Mouse (Mus musculus): ENCODE measurements around the gene 1520401A03Rik. TPM values are rescaled to one million over a fixed set of nuclear protein-coding genes. Genes with fewer than 3 reads are reported as not detected.

Gene 1520401A03Rik
- polyA plus RNA-seq, 1 experiment = not detected

DNA sequence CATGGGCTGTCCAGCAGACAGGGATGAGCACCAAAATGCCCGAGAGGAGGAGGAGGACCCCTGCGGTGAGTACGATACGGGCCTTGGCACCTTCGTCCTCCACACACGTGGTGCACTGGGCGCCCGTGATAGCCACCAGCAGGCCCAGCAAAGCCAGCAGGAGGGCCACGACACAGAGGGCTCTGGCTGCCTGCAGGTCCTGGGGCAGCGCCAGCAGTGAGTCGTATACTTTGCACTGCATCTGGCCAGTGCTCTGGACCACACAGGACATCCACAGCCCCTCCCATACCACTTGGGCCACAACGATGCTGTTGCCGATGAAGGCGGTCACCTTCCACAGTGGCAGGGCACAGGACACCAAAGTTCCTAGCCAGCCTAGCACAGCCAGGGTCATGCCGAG, 39.4 kb downstream of the 1520401A03Rik start:
- DNase-seq = no peak
- Histone ChIP-seq H3K4me3 (replicated peaks; ENCODE audit: extremely low read depth, low read depth, low read length) (no peak overlapping the region), H3K4me1 (ENCODE audit: control insufficient read depth, insufficient read depth, low read length) (no peaks in the 10 kb centered on the region)
- TF ChIP-seq CTCF (IDR thresholded peaks at IDR 0.05; ENCODE audit: insufficient read depth, low read length) (no peak), POLR2A (IDR thresholded peaks at IDR 0.05; ENCODE audit: borderline replicate concordance, extremely low read depth, low read depth, low read length) (no peak)
- 32% methylated on average over 15 of the region's 15 CpGs for WGBS

DNA sequence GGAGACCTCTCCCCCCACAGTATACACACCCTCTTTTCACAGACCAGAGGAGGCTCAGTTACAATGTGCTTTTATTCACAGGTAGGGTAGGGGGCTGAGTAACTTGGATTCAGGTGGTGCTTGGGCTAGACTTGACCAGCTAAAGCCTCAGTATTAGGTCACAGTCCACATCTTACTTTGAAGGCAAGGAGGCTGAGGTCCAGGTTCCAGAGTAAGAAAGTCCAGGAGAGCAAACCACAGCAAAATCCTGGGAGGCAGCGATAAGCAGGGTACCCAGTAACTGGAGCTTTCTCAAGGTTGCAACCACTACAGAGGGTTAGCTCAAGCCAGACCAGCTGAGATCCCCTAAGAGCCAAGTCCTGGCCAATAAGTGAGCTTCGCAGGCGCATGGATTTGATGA, 40.1 kb downstream of the 1520401A03Rik start:
- H3K4me3 ChIP-seq (replicated peaks; ENCODE audit: extremely low read depth, low read depth, low read length) = no peak overlapping the region
- H3K4me1 ChIP-seq (ENCODE audit: control insufficient read depth, insufficient read depth, low read length) = no peaks in the 10 kb centered on the region
- DNase-seq = no peak
- WGBS = 74% methylated on average over 3 of the region's 3 CpGs
- TF ChIP-seq CTCF (IDR thresholded peaks at IDR 0.05; ENCODE audit: insufficient read depth, low read length) (no peak), POLR2A (IDR thresholded peaks at IDR 0.05; ENCODE audit: borderline replicate concordance, extremely low read depth, low read depth, low read length) (no peak)

DNA sequence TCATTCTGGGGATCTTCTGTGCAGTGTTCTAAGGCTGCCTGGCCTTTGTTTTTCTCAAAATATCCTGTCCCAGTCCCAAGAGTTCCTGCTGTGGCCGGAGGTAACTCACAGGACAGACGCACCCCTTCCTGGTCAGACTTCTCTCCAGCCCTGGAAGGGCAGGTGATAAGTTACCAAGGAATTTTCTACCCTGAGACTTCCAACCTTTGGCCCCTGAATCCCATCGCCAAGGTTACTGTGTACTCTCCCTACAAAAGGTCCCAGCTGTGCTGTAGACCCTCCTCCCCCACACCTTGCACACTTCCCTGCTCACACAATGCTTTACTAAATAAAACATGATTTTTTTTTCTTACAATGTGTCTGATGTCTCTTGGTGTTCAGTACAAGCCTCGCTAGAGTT, 40.5 kb downstream of the 1520401A03Rik start:
- no peak for DNase-seq
- TF ChIP-seq POLR2A (IDR thresholded peaks at IDR 0.05; ENCODE audit: borderline replicate concordance, extremely low read depth, low read depth, low read length) (no peak), CTCF (IDR thresholded peaks at IDR 0.05; ENCODE audit: insufficient read depth, low read length) (no peak)
- no peak overlapping the region for H3K4me3 ChIP-seq (replicated peaks; ENCODE audit: extremely low read depth, low read depth, low read length)
- no peaks in the 10 kb centered on the region for H3K4me1 ChIP-seq (ENCODE audit: control insufficient read depth, insufficient read depth, low read length)
- 44% methylated on average over 4 of the region's 4 CpGs for WGBS

DNA sequence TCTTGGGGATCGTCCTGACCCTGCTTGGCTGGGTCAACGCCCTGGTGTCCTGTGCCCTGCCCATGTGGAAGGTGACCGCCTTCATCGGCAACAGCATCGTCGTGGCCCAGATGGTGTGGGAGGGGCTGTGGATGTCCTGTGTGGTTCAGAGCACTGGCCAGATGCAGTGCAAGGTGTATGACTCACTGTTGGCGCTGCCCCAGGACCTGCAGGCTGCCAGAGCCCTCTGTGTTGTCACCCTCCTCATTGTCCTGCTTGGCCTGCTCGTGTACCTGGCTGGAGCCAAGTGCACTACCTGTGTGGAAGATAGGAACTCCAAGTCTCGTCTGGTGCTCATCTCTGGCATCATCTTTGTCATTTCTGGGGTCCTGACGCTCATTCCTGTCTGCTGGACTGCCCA, 41.5 kb downstream of the 1520401A03Rik start:
- Histone ChIP-seq H3K4me1 (ENCODE audit: control insufficient read depth, insufficient read depth, low read length) (no peaks in the 10 kb centered on the region), H3K4me3 (replicated peaks; ENCODE audit: extremely low read depth, low read depth, low read length) (no peak overlapping the region)
- WGBS = 64% methylated on average over 10 of the region's 10 CpGs
- no peak for TF ChIP-seq CTCF (IDR thresholded peaks at IDR 0.05; ENCODE audit: insufficient read depth, low read length)
- TF ChIP-seq POLR2A (IDR thresholded peaks at IDR 0.05; ENCODE audit: borderline replicate concordance, extremely low read depth, low read depth, low read length) = no peak
- no peak for DNase-seq

DNA sequence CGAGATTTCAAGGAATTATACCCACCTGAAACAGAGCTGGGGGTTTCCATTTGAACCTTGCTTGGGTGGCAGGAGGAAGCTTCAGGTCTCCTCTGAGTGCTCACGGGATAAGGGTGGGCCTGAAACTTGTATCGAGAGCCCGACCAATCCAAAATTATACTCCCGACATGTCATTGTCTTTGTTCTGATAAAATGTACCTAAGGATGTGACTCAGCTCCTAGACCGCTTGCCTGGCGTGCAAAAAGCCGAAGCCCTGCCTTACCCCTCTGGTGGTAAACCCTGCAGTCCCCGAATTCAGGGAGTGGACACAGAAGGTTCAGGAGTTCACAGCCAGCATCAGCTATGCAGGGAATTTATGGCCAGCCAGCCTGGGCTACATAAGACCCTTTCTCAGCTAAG, 42.2 kb downstream of the 1520401A03Rik start:
- TF ChIP-seq CTCF (IDR thresholded peaks at IDR 0.05; ENCODE audit: insufficient read depth, low read length) = no peak
- no peak for TF ChIP-seq POLR2A (IDR thresholded peaks at IDR 0.05; ENCODE audit: borderline replicate concordance, extremely low read depth, low read depth, low read length)
- Histone ChIP-seq H3K4me1 (ENCODE audit: control insufficient read depth, insufficient read depth, low read length) (peaks cover 3% of the 10 kb centered on the region), H3K4me3 (replicated peaks; ENCODE audit: extremely low read depth, low read depth, low read length) (no peak overlapping the region)
- WGBS = 60% methylated on average over 9 of the region's 9 CpGs
- no peak for DNase-seq

DNA sequence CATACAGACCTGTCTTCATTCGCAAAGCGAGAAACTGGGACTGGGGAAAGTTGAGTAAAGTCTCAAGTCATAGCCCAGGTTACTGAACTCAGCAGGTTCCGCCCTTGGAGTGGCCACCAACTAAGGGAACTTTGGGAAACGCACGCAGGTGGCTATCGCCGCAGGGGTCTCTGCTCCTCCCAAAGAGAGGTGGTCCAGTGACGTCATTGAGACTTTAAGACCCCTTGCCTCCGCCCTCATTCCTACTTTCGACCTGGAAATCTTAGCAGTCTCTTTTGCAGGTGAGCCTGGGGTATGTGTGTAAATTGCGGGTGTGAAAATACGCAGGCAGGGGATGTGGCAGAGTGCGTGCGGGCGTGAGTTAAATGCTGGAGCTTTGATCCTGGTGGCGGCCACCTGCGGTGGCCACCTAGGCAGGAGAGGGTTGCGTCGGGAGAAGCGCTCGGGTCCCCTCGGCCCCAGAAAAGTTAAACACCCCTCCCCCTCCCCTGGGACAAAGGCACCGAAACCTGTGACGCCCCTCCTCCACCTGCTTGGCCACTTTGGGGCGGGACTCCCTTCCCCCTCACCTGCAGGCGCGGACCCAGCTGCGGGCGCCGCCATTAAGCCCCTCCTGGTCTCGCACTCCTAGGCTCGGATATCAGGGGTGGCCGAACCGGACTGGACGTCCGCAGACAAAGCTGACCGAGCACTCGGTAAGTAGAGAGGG, 43.3 kb downstream of the 1520401A03Rik start, which contains the start of gene Cldn6:
TSS of gene Cldn6 (plus strand) at position 123 of the 709 bp plus-strand sequence.
- DNase-seq = no peak
- 6% methylated on average over 38 of the region's 38 CpGs for WGBS

DNA sequence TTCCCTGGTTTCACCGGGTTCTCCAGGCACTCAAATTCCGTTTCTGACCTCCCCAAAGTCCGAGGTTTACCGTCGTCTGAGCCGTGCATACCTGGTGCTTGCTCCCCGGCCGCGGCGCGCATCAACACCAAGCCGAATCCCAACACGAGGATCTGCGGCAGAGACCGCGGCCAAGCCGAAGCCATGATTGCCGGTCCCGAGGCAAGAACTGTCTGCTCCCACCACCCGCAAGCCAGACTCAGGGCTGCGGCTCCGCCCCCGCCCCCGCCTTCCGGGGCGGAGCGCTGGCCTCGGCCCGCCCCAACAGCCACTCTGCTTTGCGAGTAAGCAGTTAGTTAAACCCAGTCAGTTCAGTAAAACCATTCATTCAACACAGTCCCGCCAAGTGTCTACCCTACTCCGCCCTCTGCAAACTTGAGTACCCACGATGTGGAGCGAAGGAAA, 45.3 kb downstream of the 1520401A03Rik start, which contains the start of gene Tnfrsf12a:
TSS of gene Tnfrsf12a (minus strand) at position 233 of the 444 bp plus-strand sequence.
- Histone ChIP-seq H3K4me3 (replicated peaks; ENCODE audit: extremely low read depth, low read depth, low read length) (peak within 1 kb of the TSS; percentile 83), H3K4me1 (ENCODE audit: control insufficient read depth, insufficient read depth, low read length) (peaks cover 3% of the 10 kb centered on the region)
- DNase-seq = peak; percentile 83
- under 1% methylated on average over 34 of the region's 34 CpGs for WGBS
- peak; percentile 97 for TF ChIP-seq POLR2A (IDR thresholded peaks at IDR 0.05; ENCODE audit: borderline replicate concordance, extremely low read depth, low read depth, low read length)
- TF ChIP-seq CTCF (IDR thresholded peaks at IDR 0.05; ENCODE audit: insufficient read depth, low read length) = no peak

More for the DNA sequence above, 43.3 kb downstream of the 1520401A03Rik start, which contains the start of gene Cldn6:
- no peak for TF ChIP-seq CTCF (IDR thresholded peaks at IDR 0.05; ENCODE audit: insufficient read depth, low read length)
- TF ChIP-seq POLR2A (IDR thresholded peaks at IDR 0.05; ENCODE audit: borderline replicate concordance, extremely low read depth, low read depth, low read length) = no peak
- Histone ChIP-seq H3K4me3 (replicated peaks; ENCODE audit: extremely low read depth, low read depth, low read length) (no peak within 1 kb of the TSS), H3K4me1 (ENCODE audit: control insufficient read depth, insufficient read depth, low read length) (peaks cover 3% of the 10 kb centered on the region)

DNA sequence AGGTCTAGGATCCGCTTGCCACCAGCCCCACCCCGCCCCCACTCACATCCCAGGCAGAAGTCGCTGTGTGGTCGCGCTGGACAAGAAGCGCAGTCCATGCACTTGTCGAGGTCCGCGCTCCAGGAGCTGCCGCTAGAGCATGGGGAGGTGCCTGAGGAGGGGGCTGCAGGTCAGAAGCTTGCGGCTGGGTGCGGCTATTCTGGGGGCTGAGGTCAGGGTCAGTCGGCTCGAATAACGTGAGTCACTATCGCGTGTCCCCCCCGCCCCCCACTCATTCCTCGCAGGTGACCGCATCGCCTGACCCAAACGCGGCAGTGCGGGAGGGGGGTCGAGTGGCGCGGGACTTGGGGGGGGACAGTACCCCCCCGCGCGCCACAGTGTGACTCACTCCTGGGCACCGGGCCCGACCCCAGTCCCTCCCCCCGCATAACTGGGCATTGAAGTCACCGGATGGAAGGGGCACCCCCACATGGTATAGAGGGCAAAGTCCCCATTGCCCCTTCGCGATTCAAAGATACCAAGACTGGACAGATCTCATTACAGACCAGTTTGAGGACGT, 46.0 kb downstream of the 1520401A03Rik start:
- DNase-seq = peak; percentile 65
- H3K4me1 ChIP-seq (ENCODE audit: control insufficient read depth, insufficient read depth, low read length) = peaks cover 3% of the 10 kb centered on the region
- WGBS = 1% methylated on average over 36 of the region's 37 CpGs
- peak overlapping the region; percentile 83 for H3K4me3 ChIP-seq (replicated peaks; ENCODE audit: extremely low read depth, low read depth, low read length)
- TF ChIP-seq CTCF (IDR thresholded peaks at IDR 0.05; ENCODE audit: insufficient read depth, low read length) (no peak), POLR2A (IDR thresholded peaks at IDR 0.05; ENCODE audit: borderline replicate concordance, extremely low read depth, low read depth, low read length) (no peak)

DNA sequence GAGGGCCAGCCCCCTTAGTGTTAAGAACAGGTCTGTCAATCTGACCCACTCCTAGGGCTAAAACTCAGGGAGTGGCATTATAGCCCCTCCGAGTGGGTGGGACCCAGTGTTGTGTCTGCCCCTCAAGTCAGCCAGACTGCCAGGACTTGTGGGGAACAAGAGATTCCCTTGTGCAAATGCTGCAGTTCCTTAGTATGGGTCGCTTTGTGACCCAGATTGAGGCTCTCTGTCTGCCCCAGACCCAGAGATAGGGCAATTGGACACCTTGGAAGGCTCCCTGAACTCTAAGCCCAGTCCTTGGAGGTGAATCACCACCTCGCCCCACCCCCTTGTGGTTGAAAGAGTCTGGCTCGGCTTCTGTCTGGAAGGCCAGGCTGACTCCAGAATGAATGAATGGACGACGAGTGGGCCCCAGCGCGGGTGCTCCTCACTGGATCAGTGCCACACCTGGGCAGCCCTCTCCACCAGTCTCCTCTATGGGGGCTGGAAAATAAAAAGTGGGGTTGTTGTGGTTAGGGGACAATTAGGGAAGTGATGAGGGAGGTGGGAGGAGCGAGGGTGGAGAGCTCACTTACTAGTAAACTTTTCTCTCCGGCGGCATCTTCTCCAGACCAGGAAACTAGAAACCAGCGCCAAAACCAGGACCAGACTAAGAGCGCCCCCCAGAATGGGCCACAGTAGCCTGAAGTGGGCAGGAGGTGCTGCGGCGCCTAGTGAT, 46.9 kb downstream of the 1520401A03Rik start:
- 19% methylated on average over 15 of the region's 15 CpGs for WGBS
- Histone ChIP-seq H3K4me3 (replicated peaks; ENCODE audit: extremely low read depth, low read depth, low read length) (peak overlapping the region; percentile 83), H3K4me1 (ENCODE audit: control insufficient read depth, insufficient read depth, low read length) (peaks cover 3% of the 10 kb centered on the region)
- peak; percentile 60 for DNase-seq
- TF ChIP-seq CTCF (IDR thresholded peaks at IDR 0.05; ENCODE audit: insufficient read depth, low read length) (no peak), POLR2A (IDR thresholded peaks at IDR 0.05; ENCODE audit: borderline replicate concordance, extremely low read depth, low read depth, low read length) (no peak)

Measured in lung, adult 2 months (tissue).